Mouse (Mus musculus) left cerebral cortex, adult 9 months (tissue): ENCODE data around the gene Zkscan16.

Experiments
- DNase-seq, 2 experiments: peaks; one replicate each; pipeline ENCODE4 v3.0.0; 2022; ENCODE audit warnings: low spot score in 2 of 2

Zkscan16 gene

GRCm38 (mm10) chr4:58943420-58944205, at the start of gene Zkscan16:
Zkscan16 (plus strand) TSS chr4:58943628.
- DNase-seq, result peak; percentile 89 to 93

GRCm38 (mm10) chr4:58894399-58894798, 49.0 kb upstream of the Zkscan16 start:
- no peak for DNase-seq

- DNase-seq, result no peak
Measured at GRCm38 (mm10) chr4:58897436-58897835, 46.0 kb upstream of the Zkscan16 start.

GRCm38 (mm10) chr4:58898318-58898717, 45.1 kb upstream of the Zkscan16 start:
- no peak for DNase-seq

- no peak for DNase-seq
Measured at GRCm38 (mm10) chr4:58907453-58907852, 36.0 kb upstream of the Zkscan16 start.

GRCm38 (mm10) chr4:58910175-58911068, 33.0 kb upstream of the Zkscan16 start:
- no peak for DNase-seq

GRCm38 (mm10) chr4:58911069-58911830, 32.2 kb upstream of the Zkscan16 start:
- DNase-seq, result peak in 1 of 2 experiments; percentile 60

- DNase-seq, result peak in 1 of 2 experiments; percentile 38
Measured at GRCm38 (mm10) chr4:58911831-58912628, 31.4 kb upstream of the Zkscan16 start.

GRCm38 (mm10) chr4:58912629-58913335, 30.6 kb upstream of the Zkscan16 start, which contains the start of gene Ecpas:
Ecpas (minus strand) TSS chr4:58912749.
- DNase-seq, result peak in 1 of 2 experiments; percentile 71

GRCm38 (mm10) chr4:58913336-58914026, 29.9 kb upstream of the Zkscan16 start:
- no peak for DNase-seq

GRCm38 (mm10) chr4:58915081-58915826, 28.2 kb upstream of the Zkscan16 start:
- no peak for DNase-seq

GRCm38 (mm10) chr4:58923933-58924332, 19.5 kb upstream of the Zkscan16 start:
- DNase-seq, result no peak

- DNase-seq, result no peak
Measured at GRCm38 (mm10) chr4:58925664-58926063, 17.8 kb upstream of the Zkscan16 start.

- DNase-seq, result no peak
Measured at GRCm38 (mm10) chr4:58926120-58926519, 17.3 kb upstream of the Zkscan16 start.

- DNase-seq, result no peak
Measured at GRCm38 (mm10) chr4:58927661-58928060, 15.8 kb upstream of the Zkscan16 start.

- DNase-seq, result no peak
Measured at GRCm38 (mm10) chr4:58932541-58932940, 10.9 kb upstream of the Zkscan16 start.

- no peak for DNase-seq
Measured at GRCm38 (mm10) chr4:58934308-58934707, 9.1 kb upstream of the Zkscan16 start.

- DNase-seq, result peak in 1 of 2 experiments; percentile 33
Measured at GRCm38 (mm10) chr4:58934746-58935476, 8.5 kb upstream of the Zkscan16 start.
